11 mouse cellular contexts compared by ENCODE assay signal in genomic region chr12:72834773-72835517, GRCm38 (mm10).
DNase-seq lines count a peak whose midpoint lies in the region; ATAC-seq and TF ChIP-seq lines count a peak whose summit lies in the region.
"Had no signal": no experiment of that assay in that cellular context is flagged by ENCODE, and none has a peak within 500 bp of the region (broad histone marks: within the 10 kb centered on the region; RNA-seq: fewer than 3 reads in every experiment).

No protein-coding gene starts in this region.

- TF ChIP-seq POLR2A in lung, adult 2 months (IDR thresholded peaks at IDR 0.05; ENCODE audit: borderline replicate concordance, extremely low read depth, low read depth, low read length), result no peak

- no peak overlapping the region for H3K4me2 ChIP-seq in embryonic facial prominence, embryonic 12.5 days (replicated peaks)
- H3K4me2 ChIP-seq in hindbrain, embryonic 12.5 days (replicated peaks), result no peak overlapping the region

- H3K4me1 ChIP-seq in lung, adult 2 months (ENCODE audit: control insufficient read depth, insufficient read depth, low read length), result peaks cover 6% of the 10 kb centered on the region; the same call in 1 of the 2 replicates
- peaks cover 7% of the 10 kb centered on the region; the same call in 1 of the 2 replicates for H3K4me1 ChIP-seq in embryonic facial prominence, embryonic 12.5 days
- peaks cover 7% of the 10 kb centered on the region for H3K4me1 ChIP-seq in hindbrain, embryonic 12.5 days

- 68% methylated on average over 14 of the region's 14 CpGs for WGBS in lung, adult 2 months
- WGBS in embryonic facial prominence, embryonic 12.5 days, result 68% methylated on average over 14 of the region's 14 CpGs
- 71% methylated on average over 14 of the region's 14 CpGs for whole genome bisulfite sequencing in hindbrain, embryonic 12.5 days

- H3K36me3 ChIP-seq in embryonic facial prominence, embryonic 12.5 days, result no peaks in the 10 kb centered on the region
- no peaks in the 10 kb centered on the region for H3K36me3 ChIP-seq in hindbrain, embryonic 12.5 days
- H3K36me3 ChIP-seq: midbrain, embryonic 10.5 days had no signal

- no peak for ATAC-seq in CD4-positive, CD25-positive, alpha-beta regulatory T cell, adult 4 months
- 0 out of 2 replicates have a peak, but pooled peaks have one; percentile 52 for ATAC-seq in embryonic facial prominence, embryonic 12.5 days (ENCODE audit: insufficient number of reproducible peaks, insufficient read depth, low FRiP score, low TSS enrichment)
- ATAC-seq in hindbrain, embryonic 12.5 days (ENCODE audit: low FRiP score), result no peak

- peak; percentile 40 for TF ChIP-seq CTCF in lung, adult 2 months (IDR thresholded peaks at IDR 0.05; ENCODE audit: insufficient read depth, low read length)

- peak; percentile 54 for DNase-seq in CD4-positive, CD25-positive, alpha-beta regulatory T cell, adult 2 months (ENCODE audit: low read depth, low spot score)
- no peak for DNase-seq in lung, adult 2 months
- DNase-seq in lung, postnatal 25 days (ENCODE audit: low spot score), result no peak
- DNase-seq in retina, postnatal 1 day, result peak; percentile 68
- no peak for DNase-seq in right cerebral cortex, postnatal 10 days (ENCODE audit: low spot score in 2 of 2)
- DNase-seq: cerebellum, adult 9-11 months; right cerebral cortex, postnatal 25 days had no signal

- no peak overlapping the region for H3K9ac ChIP-seq in embryonic facial prominence, embryonic 12.5 days
- no peak overlapping the region for H3K9ac ChIP-seq in hindbrain, embryonic 12.5 days

- peaks cover 31% of the 10 kb centered on the region for H3K27me3 ChIP-seq in embryonic facial prominence, embryonic 12.5 days
- peaks cover 59% of the 10 kb centered on the region for H3K27me3 ChIP-seq in hindbrain, embryonic 12.5 days

- no peak overlapping the region for H3K27ac ChIP-seq in embryonic facial prominence, embryonic 12.5 days
- no peak overlapping the region for H3K27ac ChIP-seq in hindbrain, embryonic 12.5 days
- H3K27ac ChIP-seq: midbrain, embryonic 10.5 days had no signal

- no peak overlapping the region for H3K4me3 ChIP-seq in lung, adult 2 months (replicated peaks; ENCODE audit: extremely low read depth, low read depth, low read length)
- H3K4me3 ChIP-seq in embryonic facial prominence, embryonic 12.5 days, result no peak overlapping the region
- no peak overlapping the region for H3K4me3 ChIP-seq in hindbrain, embryonic 12.5 days
- H3K4me3 ChIP-seq: midbrain, embryonic 10.5 days had no signal

- no peaks in the 10 kb centered on the region for H3K9me3 ChIP-seq in embryonic facial prominence, embryonic 12.5 days
- no peaks in the 10 kb centered on the region for H3K9me3 ChIP-seq in hindbrain, embryonic 12.5 days (replicated peaks)
- H3K9me3 ChIP-seq: midbrain, embryonic 10.5 days had no signal

Comparison
In these comparisons a context has a peak if more than half of its experiments do, and no peak if none do; other contexts are left out.
1. DNase-seq: peak in CD4-positive, CD25-positive, alpha-beta regulatory T cell, adult 2 months (single experiment) and retina, postnatal 1 day (single experiment); none in lung, adult 2 months (single experiment), lung, postnatal 25 days (single experiment) and right cerebral cortex, postnatal 10 days (0 of 2).